Mouse (Mus musculus): Measurements from ENCODE around the gene Cst11. TPM values are rescaled to one million over a fixed set of nuclear protein-coding genes. Genes with fewer than 3 reads are reported as not detected.
A peak's percentile ranks its signal among the peaks of the same experiment; 100 is the strongest.

Cst11 gene
- polyA plus RNA-seq, 1 experiment, result not detected

DNA sequence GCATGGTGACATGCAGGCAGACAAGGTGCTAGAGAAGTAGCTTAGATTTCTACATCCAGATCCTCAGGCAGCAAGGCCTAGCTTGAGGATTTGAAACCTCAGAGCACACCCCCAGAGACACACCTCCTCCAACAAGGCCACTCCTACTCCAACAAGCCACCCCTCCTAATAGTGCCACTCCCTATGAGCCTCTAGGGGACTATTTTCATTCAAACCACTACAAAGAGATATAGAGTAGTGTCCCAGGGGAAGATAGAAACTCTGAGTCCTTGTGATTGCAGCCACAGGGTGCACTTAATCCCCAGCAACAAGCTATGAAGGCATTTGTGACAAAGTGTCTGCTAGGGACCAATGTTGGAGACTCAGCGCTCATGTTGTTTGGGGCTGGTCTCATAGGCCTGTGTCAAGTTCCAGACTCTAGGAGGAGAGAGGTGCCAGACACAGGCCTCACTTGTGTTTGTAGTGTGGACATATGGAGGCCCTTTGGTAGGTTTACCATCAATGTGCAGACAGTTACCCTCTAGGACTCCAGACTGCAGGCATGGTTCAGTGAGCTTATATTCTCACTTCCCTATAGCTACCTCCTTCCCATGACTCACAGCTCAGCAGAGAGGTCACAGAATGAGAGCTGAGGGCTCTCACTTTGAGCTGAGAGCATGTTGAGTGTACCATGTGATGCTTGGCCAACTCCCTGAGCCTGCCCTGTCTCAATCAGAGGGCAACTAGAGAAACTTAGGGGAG is 7.5 kb downstream of the Cst11 start:
- TF ChIP-seq POLR2A (IDR thresholded peaks at IDR 0.05; ENCODE audit: control insufficient read depth, low read depth, low read length) (no peak), CTCF (IDR thresholded peaks at IDR 0.05; ENCODE audit: control insufficient read depth, insufficient read depth, insufficient replicate concordance, low read depth, low read length) (no peak)
- Histone ChIP-seq H3K4me1 (ENCODE audit: control insufficient read depth, insufficient read depth, low read length) (no peaks in the 10 kb centered on the region), H3K4me3 (ENCODE audit: control insufficient read depth, low read depth, low read length) (no peak overlapping the region)

DNA sequence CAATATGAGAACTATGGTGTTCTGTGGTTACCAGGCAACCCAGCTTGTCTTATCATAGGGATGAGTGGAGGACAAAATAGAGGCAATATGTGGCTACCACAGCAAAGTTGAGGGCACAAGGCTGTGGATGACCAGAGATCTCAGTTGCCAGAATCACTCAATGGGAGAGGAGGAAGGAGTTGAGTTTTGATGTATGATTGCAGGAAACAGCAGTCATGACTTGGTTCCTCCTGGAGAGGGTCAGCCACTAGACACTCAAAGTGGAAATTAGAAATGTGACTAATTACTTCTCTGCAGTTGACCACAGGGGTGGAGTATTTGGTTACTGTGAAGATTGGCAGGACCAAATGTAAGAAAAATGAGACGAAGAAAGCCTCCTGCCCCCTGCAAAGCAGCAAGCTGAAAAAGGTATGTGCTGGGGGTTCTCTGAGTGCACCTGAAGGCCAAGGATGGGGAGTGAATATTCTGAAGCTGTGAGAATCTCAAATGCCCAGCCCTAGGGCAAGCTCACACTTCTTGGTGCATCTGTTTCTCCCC is 16.9 kb downstream of the Cst11 start:
- Histone ChIP-seq H3K27me3 (ENCODE audit: control insufficient read depth, insufficient read depth, low read length) (no peaks in the 10 kb centered on the region), H3K27ac (ENCODE audit: control insufficient read depth, insufficient read depth, low read depth, low read length) (no peak overlapping the region), H3K36me3 (ENCODE audit: control insufficient read depth, insufficient read depth, low read length) (no peaks in the 10 kb centered on the region), H3K4me3 (ENCODE audit: control insufficient read depth, low read depth, low read length) (no peak overlapping the region), H3K4me1 (ENCODE audit: control insufficient read depth, insufficient read depth, low read length) (no peaks in the 10 kb centered on the region)
- TF ChIP-seq CTCF (IDR thresholded peaks at IDR 0.05; ENCODE audit: control insufficient read depth, insufficient read depth, insufficient replicate concordance, low read depth, low read length) (no peak), POLR2A (IDR thresholded peaks at IDR 0.05; ENCODE audit: control insufficient read depth, low read depth, low read length) (no peak)

More for the DNA sequence above, 7.5 kb downstream of the Cst11 start:
- no peaks in the 10 kb centered on the region for H3K27me3 ChIP-seq (ENCODE audit: control insufficient read depth, insufficient read depth, low read length)
- H3K36me3 ChIP-seq (ENCODE audit: control insufficient read depth, insufficient read depth, low read length), result no peaks in the 10 kb centered on the region
- no peak overlapping the region for H3K27ac ChIP-seq (ENCODE audit: control insufficient read depth, insufficient read depth, low read depth, low read length)

DNA sequence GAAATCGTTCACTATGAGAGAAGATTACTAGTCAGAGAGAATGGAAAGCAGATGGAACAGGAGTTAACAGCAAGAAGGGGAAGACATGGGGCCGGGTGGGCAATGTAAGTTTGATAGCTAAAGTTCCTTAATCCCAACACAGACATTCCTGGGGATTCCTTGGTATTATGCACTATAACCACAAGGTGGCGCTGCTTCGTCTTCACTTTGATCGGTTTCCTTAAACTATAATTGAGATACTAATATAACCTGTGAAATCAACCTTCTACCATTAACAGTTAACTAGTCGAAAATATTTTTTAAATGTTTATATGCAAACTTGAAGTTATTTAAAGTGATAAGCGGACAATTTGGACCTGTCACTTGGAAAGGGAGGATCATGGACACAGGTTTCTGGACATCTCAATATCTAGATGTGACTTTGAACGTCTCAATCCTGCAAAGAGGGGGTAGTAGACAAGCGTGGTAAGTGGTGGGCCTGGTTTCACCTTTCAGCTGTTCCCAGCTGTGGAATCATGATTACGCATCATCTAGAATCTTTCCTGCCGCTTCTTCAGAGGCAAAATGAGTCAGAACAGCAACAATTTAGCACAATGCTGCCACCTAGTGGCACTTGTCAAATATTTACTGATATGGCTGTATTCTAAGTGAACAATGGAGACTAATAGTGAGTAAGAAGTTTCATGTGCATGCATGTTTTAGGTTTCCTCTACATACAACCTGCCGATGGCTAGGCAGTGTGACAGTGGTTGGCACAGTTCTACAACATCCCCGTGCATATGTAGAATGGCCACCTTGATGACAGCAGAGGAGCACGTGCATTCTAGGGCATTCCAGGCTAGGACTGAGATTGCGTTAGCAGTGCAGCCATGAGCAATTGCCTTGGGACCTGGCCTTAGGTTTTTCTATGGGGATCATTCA is 19.1 kb downstream of the Cst11 start:
- no peaks in the 10 kb centered on the region for H3K4me1 ChIP-seq (ENCODE audit: control insufficient read depth, insufficient read depth, low read length)
- H3K4me3 ChIP-seq (ENCODE audit: control insufficient read depth, low read depth, low read length), result peak overlapping the region; percentile 46; the same call in 1 of the 2 replicates
- no peaks in the 10 kb centered on the region for H3K27me3 ChIP-seq (ENCODE audit: control insufficient read depth, insufficient read depth, low read length)
- TF ChIP-seq POLR2A (IDR thresholded peaks at IDR 0.05; ENCODE audit: control insufficient read depth, low read depth, low read length), result no peak
- TF ChIP-seq CTCF (IDR thresholded peaks at IDR 0.05; ENCODE audit: control insufficient read depth, insufficient read depth, insufficient replicate concordance, low read depth, low read length), result peak; percentile 17; the same call in 1 of the 2 replicates
- no peaks in the 10 kb centered on the region for H3K36me3 ChIP-seq (ENCODE audit: control insufficient read depth, insufficient read depth, low read length)
- H3K27ac ChIP-seq (ENCODE audit: control insufficient read depth, insufficient read depth, low read depth, low read length), result no peak overlapping the region

DNA sequence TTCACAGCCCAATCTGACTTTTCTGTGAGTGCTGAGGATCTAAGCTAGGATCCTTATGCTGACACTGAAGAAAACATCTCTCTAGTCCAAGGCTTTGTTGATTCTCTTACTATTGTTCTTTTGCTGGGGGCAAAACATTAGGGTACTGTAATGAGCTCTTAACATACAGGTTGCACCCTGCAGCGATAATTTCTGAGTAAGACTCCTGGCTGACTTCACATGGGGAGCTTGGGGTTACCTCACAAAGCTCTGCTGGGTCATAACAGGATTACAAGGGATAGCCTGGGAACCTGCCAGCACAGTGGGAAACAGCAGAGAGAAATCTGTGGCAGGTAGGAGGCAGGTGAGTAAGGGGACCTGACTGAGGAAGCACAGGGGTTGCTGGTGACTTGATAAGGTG is 21.2 kb downstream of the Cst11 start, which contains the start of gene Cstl1:
Gene Cstl1 (plus strand): TSS at position 301 of the 400 bp plus-strand sequence.
- H3K4me1 ChIP-seq (ENCODE audit: control insufficient read depth, insufficient read depth, low read length), result no peaks in the 10 kb centered on the region
- H3K36me3 ChIP-seq (ENCODE audit: control insufficient read depth, insufficient read depth, low read length), result no peaks in the 10 kb centered on the region
- H3K4me3 ChIP-seq (ENCODE audit: control insufficient read depth, low read depth, low read length), result peak within 1 kb of the TSS; percentile 41
- TF ChIP-seq CTCF (IDR thresholded peaks at IDR 0.05; ENCODE audit: control insufficient read depth, insufficient read depth, insufficient replicate concordance, low read depth, low read length) (no peak), POLR2A (IDR thresholded peaks at IDR 0.05; ENCODE audit: control insufficient read depth, low read depth, low read length) (no peak)
- H3K27ac ChIP-seq (ENCODE audit: control insufficient read depth, insufficient read depth, low read depth, low read length), result no peak within 1 kb of the TSS
- no peaks in the 10 kb centered on the region for H3K27me3 ChIP-seq (ENCODE audit: control insufficient read depth, insufficient read depth, low read length)

DNA sequence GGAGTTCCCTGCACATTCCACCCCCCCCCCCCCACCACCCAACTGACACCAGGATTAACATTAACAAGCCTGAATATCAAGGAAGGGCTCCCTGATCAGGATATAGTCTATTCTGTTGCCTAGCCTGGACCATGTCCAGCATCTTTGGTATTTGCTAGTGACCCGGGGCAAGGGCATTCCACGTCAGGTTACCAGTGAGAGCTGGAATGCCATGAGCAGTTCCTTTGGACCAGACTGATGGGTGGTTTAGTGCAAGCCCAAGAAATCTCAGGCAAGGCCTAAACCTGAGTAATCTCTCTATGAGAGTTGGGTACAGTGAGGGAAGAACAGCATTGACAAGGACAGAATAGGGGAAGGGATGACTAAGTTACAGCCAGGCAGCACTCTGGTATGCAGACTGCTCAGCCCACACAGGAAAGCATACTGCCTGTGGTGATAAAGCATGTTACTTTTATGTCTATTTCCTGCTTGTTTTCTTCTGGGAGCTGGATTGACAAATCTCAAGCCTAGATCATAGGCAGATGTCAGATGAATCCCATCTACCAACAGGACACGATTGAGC is 27.4 kb downstream of the Cst11 start:
- H3K4me3 ChIP-seq (ENCODE audit: control insufficient read depth, low read depth, low read length), result no peak overlapping the region
- no peaks in the 10 kb centered on the region for H3K36me3 ChIP-seq (ENCODE audit: control insufficient read depth, insufficient read depth, low read length)
- no peaks in the 10 kb centered on the region; the same call in 1 of the 2 replicates for H3K4me1 ChIP-seq (ENCODE audit: control insufficient read depth, insufficient read depth, low read length)
- TF ChIP-seq POLR2A (IDR thresholded peaks at IDR 0.05; ENCODE audit: control insufficient read depth, low read depth, low read length), result no peak
- no peak for TF ChIP-seq CTCF (IDR thresholded peaks at IDR 0.05; ENCODE audit: control insufficient read depth, insufficient read depth, insufficient replicate concordance, low read depth, low read length)
- H3K27ac ChIP-seq (ENCODE audit: control insufficient read depth, insufficient read depth, low read depth, low read length), result no peak overlapping the region
- H3K27me3 ChIP-seq (ENCODE audit: control insufficient read depth, insufficient read depth, low read length), result no peaks in the 10 kb centered on the region

DNA sequence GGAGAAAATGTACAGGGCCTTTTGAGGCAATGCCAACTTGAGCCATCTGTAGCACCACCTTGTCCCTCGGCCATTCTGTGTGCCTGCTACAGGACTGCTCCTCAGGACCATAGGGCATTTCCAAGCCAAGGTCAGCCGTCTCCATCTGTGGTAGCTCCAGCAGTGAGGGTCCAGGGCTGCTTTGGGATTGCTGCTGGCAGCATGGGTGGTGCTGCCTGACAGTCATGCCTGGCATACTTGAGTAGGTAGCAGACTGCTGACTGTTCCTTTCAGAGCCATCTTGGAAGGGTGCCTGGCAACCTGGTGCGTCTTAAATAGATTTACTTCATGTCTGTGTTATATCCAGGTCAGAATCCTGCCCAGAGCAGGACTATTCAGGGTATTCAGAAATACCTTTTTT is 28.3 kb downstream of the Cst11 start:
- Histone ChIP-seq H3K4me3 (ENCODE audit: control insufficient read depth, low read depth, low read length) (no peak overlapping the region), H3K27ac (ENCODE audit: control insufficient read depth, insufficient read depth, low read depth, low read length) (no peak overlapping the region), H3K4me1 (ENCODE audit: control insufficient read depth, insufficient read depth, low read length) (no peaks in the 10 kb centered on the region; the same call in 1 of the 2 replicates), H3K36me3 (ENCODE audit: control insufficient read depth, insufficient read depth, low read length) (no peaks in the 10 kb centered on the region), H3K27me3 (ENCODE audit: control insufficient read depth, insufficient read depth, low read length) (no peaks in the 10 kb centered on the region)
- TF ChIP-seq POLR2A (IDR thresholded peaks at IDR 0.05; ENCODE audit: control insufficient read depth, low read depth, low read length) (no peak), CTCF (IDR thresholded peaks at IDR 0.05; ENCODE audit: control insufficient read depth, insufficient read depth, insufficient replicate concordance, low read depth, low read length) (no peak)

Measured in testis, adult 2 months (tissue).